Mouse (Mus musculus) activated CD4-positive, CD25-positive, alpha-beta regulatory T cell, adult 4 months (primary cell): ENCODE data around the gene Tmem189. TPM values are rescaled to one million over a fixed set of nuclear protein-coding genes. Genes with fewer than 3 reads are reported as not detected.

ENCODE experiments used
- ATAC-seq: one replicate; pipeline ENCODE4 v1.8.0; 2017
- polyA plus RNA-seq, 2 experiments: library from polyadenylated mRNA; unstranded; fragments of 100-300 nt; shearing (Covaris generic); gene quantifications; one replicate each; pipeline ENCODE4 v1.2.1; 2017

The Tmem189 gene
- 10 to 100 TPM; 12.6 to 13.5 TPM for polyA plus RNA-seq

DNA sequence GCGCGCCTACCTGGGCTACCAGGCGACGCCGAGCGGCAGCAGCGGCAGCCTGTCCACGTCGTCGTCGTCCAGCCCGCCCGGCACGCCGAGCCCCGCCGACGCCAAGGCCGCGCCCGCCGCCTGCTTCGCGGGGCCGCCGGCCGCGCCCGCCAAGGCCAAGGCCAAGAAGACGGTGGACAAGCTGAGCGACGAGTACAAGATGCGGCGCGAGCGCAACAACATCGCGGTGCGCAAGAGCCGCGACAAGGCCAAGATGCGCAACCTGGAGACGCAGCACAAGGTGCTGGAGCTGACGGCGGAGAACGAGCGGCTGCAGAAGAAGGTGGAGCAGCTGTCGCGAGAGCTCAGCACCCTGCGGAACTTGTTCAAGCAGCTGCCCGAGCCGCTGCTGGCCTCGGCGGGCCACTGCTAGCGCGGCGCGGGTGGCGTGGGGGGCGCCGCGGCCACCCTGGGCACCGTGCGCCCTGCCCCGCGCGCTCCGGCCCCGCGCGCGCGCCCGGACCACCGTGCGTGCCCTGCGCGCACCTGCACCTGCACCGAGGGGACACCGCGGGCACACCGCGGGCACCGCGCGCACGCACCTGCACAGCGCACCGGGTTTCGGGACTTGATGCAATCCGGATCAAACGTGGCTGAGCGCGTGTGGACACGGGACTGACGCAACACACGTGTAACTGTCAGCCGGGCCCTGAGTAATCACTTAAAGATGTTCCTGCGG, at the start of gene Tmem189:
Gene Tmem189 (minus strand): TSS at position 322 of the 718 bp plus-strand sequence.
- peak; percentile 65 for ATAC-seq

DNA sequence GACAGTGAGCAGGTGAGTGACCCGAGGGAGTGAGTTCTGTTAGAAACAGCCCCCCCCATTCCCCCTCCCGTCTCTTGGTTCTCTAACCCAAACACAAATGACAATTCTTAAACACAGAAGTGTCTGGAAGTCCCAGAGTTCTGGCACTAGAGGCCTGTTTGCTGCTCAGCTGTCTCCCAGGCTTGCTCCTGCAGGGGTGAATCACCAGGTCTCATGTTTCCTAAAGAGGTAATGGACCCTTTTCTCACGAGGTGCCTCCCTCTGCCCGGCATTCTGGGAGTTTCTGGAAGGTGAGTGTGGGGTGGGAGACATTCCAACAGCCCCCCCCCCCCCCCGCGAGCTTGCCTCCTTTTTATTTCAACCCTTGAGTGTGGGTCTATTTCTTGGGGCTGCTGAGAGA, 49.4 kb upstream of the Tmem189 start:
- no peak for ATAC-seq

DNA sequence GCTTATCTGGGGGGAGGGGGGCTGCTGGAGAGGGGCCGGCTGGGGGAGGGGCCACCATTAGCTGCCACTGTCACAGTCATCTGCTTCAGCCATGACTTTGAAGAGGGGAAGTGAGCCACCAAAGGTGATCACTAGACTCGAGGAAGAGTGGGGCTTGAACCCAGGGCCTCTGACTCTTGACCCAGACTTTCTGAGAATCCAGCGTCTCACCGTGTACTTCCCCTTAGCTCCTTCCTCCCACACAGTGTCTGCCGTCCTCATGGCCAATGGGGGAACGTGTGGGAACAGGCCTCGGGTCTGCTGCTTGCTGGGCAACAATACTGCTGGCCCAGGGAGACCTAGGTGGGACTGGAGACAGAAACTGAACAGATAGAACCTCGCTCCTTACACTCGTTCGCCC, 45.2 kb upstream of the Tmem189 start:
- no peak for ATAC-seq

DNA sequence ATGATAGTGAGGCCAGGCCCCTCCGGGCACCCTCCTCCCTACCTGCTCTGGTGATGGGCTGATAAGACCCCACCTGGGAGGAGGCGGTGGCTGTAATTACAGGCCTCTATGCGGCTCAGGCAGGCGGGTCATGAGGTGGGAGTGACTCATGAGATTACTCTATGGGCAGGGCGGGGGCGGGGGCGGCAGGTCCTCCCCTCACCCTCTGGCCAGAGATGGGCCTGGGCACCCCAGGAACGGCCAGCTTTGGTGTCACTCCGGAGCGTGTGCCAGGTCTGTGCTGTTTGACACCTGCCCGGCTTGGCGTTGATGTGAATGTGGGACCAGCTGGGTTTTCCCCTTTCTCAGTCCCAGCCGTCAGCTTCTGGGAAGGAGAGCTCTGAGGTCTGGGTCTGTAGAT, 41.5 kb upstream of the Tmem189 start:
- ATAC-seq, result no peak

DNA sequence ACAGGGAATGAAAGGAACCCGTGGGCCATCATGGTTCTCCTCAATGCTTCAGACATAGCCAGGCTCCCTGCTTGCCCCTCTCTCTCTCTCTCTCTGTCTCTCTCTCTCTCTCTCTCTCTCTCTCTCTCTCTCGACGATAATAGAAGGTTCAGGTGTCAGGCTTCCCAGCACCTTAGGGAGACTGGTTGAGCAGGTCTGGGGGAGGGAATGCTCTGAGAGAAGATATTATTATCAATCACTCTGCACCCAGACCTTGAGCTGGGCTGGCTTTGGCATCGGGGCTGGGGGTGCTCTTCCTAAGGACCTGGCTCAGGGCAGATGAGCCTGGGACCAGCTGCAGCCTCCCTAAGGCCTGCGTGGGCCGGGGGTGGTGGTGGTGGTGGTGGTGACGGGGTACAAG, 40.4 kb upstream of the Tmem189 start:
- no peak for ATAC-seq

DNA sequence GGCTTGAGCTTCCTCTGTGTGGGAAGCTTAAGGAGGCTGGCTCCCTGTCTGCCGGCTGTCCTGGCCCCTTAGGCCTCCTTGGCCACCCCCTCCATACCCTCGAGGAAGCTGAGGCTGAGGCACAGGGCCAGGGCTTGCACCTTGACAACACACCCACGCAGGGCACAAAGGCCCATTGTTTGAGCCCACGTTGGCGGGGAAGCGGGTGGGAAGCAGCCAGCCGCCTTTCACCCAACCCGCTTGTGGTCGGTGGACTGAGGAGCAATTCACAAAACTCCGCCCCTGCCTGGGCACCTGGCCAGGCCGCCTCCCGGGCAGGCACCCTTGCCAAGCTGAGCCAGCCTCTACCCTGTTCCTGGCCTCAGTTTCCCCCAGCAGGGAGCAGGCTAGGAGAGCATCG, 37.5 kb upstream of the Tmem189 start:
- no peak for ATAC-seq

DNA sequence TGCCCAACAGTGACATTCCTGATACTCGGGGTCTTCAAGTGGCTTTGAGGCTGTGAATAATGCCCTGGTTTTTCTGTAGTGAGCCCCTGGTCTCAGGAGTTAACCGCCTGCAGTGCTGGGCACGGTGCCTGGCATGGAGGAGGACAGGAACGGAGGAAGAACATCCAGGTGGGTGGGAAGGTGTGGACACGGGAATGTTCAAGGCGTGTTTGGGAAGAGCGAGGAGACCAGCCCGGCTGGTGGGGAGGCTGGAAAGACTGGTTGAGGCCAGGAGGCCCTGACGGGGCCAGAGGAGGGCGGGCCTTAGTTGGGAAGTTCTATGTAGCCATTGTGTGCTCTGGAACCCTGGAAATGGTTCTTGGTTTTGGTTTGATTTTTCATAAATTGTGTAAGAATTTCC, 36.3 kb upstream of the Tmem189 start:
- ATAC-seq, result no peak

DNA sequence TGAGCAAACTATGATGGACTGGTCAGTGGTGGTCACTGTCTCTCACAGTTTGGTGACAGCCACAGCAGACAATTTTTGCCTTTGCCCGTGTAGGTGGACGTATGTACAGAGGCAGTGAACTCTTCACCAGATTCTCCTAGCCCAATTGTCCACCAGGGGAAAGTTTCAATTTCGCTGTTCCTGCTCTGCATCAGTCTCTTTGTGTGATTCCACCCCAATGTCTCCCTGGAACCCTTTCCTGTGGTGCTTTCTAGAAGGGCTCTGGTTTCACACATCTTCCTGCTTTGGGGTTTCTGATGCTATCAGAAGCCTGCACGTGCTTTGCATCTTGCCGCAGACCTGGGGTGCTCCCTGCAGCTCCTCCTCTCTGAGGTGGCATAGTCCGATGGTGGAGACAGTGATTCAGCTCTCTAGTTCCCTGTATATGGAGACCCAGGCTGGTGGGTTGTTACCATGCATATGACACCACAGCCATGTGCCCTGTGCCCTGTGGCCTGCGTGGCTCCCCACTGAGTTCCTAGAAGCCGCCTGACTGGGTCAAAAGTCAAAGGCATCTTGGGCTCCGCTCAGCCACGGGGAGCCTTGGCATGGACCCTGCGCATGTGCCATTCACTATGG, 34.1 kb upstream of the Tmem189 start:
- peak; percentile 65 for ATAC-seq

DNA sequence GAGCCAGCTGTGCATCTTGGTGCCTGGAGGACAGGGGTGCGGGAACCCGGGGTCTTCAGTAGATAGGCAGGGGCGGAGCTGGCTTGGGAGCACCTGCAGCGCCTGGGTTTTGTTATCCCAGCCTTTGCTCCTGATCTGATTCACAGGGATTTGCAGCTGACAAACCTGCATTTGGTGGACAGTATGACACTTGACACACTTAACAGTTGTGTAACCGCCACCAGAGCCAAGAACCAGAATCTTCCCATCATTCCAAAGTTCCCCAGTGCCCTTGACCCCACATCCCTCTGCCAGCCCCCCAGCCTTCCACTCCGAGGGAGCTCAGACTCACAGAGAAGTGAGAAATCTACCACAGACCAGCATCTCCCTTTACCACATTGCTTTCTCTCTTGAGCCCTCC, 32.9 kb upstream of the Tmem189 start:
- no peak for ATAC-seq

DNA sequence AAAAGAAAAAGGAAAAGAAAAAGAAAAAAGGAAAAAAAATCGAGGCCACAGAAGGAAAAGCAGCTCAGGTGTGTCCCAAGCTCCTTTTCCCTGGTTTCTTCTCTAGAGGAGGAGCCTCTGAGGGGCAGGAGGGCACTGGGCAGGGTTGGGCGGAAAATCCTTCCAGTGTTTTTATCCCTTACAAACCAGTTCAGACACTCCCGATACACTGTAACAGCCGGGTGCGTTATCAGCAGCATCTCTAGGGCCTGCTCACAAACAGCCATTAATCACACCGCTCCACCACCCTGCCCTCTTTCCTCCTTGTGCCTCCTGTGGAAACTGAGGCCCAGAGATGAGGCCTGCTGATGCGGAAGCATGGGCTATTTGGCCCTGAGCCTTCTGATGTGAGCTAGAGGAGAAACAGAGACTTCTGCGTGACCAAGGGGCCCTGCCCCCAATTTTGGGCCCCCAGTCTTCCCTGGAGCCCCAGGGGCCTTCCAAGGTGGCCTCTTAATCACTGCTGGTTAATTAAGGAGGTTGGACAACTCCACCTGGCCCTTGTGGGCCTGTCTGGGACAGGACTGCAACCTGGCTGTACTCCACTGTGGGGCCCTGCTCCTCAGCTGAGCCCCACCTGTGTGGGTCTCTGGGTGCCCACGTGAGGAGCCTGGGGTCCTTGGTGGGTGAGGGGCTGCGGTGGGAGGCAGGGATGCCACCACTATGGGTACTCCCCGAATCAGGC, 31.7 kb upstream of the Tmem189 start:
- ATAC-seq, result no peak

DNA sequence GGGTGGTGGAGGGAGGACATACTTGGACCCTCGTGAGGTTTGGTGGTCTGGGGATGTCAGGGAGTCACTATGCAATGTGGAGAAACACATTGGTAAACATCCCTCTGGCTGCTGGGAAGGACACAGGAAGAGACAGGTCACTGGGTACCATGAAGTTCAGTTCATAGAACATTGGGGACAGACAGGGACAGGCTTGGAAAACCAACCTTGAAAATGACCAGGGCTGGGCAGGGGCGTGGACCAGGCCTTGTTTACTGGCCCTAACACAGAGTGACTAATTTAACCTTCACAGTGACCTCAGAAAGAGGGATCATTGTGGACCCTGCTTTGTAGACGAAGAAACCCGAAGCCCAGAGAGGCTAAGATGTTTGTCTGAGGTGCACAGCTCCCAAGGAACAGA, 29.9 kb upstream of the Tmem189 start:
- no peak for ATAC-seq

DNA sequence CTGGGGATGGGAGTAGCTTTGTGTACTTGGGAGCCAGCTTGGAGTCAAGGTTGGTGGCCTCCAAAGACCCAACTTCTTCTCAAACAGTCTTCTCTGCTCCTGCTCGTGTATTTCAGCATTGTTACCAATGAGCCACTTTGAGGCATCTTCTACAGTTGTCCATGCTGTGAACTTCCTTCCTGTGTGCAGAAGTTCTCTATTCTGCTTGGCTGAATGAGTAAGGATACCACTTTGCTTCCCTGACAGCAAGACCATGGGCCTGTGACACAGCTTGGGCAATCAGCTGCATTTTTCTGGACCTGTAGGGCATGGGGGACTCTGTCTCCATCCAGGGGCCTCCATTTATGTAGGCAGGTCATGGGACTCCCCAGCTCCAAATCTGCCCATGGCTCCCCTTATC, 27.6 kb upstream of the Tmem189 start:
- no peak for ATAC-seq

DNA sequence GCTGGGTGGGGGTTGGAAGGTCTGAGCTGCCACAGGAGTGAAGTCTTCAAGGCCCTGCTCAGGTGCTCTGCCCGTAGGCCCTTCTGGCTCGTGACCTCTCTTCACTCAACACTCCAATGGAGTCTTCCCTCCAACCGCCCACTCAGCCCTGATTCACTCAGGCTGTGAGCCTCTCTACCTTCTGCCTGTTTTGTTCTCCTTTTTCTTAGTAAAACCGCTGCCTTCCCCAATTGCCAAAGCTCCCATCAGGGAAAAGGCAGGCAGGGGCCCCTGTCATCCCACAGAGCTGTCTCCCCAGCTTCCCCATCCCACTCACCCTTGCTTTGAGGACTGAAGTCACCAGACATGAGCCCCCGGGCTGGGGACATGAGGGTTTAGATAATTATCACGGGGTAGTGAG, 25.4 kb upstream of the Tmem189 start:
- no peak for ATAC-seq

DNA sequence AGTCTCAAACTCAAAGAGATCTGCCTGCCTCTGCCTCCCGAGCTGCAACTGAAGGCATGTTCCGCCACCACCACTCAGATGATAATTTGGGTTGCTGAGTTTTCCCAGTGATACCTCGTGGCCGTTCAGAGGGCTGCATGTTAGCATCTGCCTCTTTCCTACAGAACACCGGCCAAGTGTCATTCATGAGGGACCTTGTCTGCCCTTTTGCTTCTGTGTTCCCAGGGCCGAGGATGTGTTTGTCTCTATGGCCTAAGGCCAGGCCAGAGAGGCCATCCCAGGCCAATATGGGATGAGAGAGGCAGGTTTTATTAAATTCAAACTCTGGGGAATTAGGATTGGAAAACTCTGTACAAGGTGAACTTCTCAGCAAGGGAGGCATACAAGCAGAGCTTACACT, 24.7 kb upstream of the Tmem189 start:
- no peak for ATAC-seq

DNA sequence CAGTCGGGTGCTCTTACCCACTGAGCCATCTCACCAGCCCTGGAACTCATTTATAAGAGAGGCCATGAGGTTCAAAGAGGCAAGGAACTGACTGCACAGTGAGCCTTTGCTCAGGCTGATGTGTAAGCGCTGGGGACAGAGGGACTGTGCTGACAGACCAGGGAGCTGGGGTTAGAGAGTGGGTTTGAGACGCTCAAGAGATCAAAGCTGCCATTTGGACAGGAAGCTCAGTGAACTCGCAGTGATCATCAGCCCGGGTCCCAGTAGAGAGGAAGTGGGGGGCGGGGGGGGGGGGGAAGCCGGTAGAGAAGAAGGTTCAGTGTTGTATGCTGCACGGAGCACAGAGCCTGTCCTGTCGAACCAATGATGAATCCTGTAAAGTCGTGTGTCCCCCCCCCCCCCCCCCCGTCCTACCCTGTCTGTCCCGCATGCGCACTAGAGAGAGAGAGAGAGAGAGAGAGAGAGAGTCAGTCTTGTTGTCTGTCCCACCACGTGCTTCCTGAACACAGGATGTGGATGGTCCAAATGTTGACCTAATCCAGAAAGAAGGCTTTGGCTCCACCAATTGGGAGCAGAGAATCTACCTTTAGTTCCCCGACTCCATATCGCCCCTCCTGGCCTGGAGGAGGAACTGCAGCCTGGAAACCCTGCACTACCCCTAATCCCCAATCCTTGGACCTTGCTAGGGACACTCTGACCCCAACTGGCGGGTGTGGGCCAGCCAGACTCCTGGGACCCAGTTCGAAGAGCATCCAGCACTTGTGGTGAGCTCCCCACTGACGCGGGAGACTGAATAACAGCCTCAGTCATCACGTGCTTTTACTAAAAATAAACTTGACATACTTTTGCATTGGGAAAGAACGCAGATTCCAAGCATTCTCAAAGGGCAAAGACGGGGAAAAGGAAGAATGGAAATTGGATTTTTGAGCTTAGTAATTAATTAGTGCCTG, 23.5 kb upstream of the Tmem189 start:
- peak; percentile 88 for ATAC-seq

DNA sequence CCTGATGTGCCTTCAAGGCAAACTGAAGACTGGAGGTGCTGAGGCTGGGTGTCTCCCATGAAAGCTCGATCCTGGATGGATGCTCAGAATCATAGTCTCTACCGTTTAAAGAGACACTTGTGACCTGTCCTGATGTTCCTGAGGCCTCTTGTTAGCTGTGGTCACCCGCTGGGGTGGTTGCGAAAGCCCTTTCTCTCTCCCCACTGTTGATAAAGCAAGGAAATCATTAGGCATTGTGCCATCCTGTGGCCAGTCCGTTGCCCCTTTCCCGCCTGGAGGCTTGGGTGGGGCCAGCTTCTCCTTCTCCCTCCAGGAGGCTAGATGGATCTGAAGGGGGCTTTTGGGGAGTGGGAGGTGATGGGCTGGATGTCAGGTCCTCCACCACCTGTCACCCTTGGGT, 21.0 kb upstream of the Tmem189 start:
- ATAC-seq, result no peak

DNA sequence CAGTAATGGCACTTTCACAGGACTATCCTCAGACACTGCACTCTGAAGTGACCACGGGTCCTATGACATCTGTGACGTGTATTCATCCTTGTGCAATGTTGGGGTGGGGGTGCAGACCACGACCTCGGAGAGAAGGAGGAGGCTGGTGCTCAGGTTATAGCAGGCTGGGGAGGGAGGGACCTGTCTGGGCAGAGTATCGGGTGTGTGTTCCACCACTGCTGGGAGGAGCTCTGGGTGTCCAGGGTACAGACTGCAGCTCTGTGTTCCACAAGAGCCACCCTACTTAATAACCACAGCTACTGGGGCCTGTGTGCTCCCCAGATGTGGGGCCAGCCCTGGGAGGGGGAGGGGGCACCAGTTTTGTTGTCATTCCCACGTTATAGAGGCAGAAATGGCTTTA, 20.3 kb upstream of the Tmem189 start:
- ATAC-seq, result no peak

DNA sequence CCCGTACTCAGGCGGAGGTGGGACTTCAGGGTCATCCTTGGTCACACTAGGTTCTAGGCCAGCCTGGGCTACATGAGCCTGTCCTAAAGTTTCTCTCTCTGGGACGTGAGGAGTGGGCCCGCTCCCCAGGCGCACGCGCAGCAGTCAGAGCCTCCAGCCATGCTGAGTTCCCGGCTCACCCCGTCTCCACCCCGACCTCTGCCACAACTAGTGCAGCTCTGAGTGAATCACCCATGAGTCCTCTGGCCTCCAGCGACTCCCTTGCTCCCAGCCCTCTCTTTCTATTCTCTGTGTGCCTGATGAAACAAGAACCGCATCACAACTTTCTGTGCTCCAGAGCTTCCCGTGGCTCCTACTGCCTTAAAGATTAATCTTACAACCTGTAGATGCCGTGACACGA, 18.8 kb upstream of the Tmem189 start:
- no peak for ATAC-seq

DNA sequence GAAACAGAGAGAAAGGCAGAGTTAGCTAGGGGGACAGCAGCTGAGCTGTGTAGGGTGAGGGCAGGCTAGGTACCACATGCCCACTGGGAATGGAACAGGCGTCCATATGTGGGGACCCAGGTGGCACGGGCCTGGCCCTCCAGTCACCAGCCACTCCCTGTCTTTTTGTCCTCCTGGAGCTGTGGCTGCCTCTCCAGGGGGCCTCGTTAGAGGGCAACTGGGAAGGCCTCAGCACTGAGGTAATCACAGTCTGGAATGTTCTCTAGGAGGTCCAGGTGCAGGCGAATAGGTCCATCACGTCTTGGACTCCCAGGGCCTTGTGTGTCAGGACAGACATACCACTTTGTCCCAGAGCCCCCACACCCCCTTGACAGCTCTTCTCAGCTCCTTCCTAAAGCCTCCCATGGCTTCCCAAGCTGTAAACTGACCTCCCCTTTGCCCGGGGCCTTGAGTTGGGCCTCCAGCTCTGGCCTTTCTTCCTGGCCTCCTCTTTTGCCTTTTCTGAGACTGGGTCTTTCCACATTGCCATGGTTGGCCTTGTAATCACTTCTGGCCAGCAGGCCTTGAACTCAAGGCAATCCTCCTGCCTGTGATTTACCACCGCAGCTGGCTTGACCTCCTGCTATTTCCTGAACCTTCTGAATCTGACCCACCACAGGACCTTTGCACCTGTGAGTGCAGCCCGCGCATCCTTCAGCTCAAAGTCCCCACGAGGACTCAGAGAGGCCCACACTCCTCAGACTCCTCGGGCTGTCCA, 16.7 kb upstream of the Tmem189 start:
- ATAC-seq, result no peak

DNA sequence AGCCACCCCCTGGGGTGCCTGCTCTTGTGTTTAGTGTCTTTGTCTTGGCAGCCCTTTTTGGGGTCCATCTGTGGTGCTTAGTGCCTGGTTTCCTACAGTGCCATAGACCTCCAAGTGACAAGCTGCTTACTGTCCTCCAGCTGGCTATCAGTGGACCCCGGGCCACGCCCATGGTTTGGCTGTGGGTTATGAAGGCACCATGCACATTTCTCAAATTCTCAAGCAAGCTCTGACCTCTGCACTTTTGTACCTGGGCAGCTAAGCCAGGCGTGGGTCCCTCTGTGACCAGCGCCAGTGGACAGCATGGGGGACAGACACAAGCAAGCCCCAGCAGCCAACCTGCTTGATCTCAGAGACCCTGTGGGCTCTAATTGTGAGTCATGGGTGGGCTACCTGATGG, 14.8 kb upstream of the Tmem189 start:
- no peak for ATAC-seq

DNA sequence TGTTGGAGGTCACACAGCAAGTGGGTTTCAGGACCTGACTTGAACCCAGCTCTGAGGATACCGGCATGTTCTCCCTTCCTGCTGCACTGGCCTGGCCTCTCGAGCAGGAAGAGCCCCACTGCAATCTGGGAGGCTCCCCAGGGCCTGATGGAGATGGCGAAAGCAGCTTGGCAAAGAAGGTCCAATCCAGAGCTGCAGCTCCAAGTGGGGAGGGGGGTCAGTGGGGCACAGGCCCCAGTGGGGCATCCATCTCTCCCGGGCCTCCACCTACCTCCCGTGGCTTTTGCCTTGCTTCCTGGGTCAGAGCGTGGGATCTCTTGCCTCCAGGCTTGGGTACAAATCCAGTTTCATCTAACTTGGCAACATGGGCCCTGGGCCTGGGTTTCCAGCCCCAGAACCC, 12.5 kb upstream of the Tmem189 start:
- no peak for ATAC-seq

DNA sequence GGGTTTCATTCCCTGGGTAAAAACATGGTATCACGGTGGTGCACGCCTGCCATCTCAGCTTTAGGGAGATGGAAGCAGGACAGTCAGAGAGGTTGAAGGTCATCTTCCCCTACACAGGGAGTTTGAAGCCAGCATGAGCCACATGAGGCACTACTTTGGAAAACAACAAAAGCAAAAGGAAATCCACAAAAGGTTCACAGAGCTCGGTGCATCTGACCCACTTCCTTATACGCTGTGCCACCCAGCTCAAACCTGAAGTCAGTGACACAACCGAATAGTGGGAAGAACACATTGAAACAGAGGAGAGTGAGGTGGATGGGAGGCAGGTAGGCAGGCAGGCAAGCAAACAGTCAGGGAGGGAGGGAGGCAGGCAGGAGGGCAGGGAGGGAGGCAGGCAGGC, 11.8 kb upstream of the Tmem189 start:
- ATAC-seq, result peak; percentile 20
